Mouse (Mus musculus): ENCODE measurements around the gene Obox3. TPM values are rescaled to one million over a fixed set of nuclear protein-coding genes. Genes with fewer than 3 reads are reported as not detected.

Obox3 gene
- polyA plus RNA-seq (2015; fragmentation: Nextera tagmentation; extraction: Ambion mirVana), result not detected in 2 replicates

GRCm38 (mm10) chr7:15639802-15640201, at the start of gene Obox3:
Gene Obox3 (minus strand): TSS chr7:15639902.

Other genes starting within 250 kb of the Obox3 start
- not detected in 2 replicates for gene Obox5, start 110.2 kb upstream of the Obox3 start, polyA plus RNA-seq (2015; fragmentation: Nextera tagmentation; extraction: Ambion mirVana)
- not detected in 2 replicates for gene Obox6, start 199.8 kb upstream of the Obox3 start, polyA plus RNA-seq (2015; fragmentation: Nextera tagmentation; extraction: Ambion mirVana)
- not detected in 2 replicates for gene Crx, start 240.1 kb upstream of the Obox3 start, polyA plus RNA-seq (2015; fragmentation: Nextera tagmentation; extraction: Ambion mirVana)
- gene Crxos, start 242.7 kb upstream of the Obox3 start, polyA plus RNA-seq (2015; fragmentation: Nextera tagmentation; extraction: Ambion mirVana), result not detected in 2 replicates